Mouse (Mus musculus) yolk sac, embryonic 10.5 days (tissue): ENCODE results near the gene 1700122O11Rik.

Source experiments
- DNase-seq: peaks from one replicate; pipeline ENCODE4 v3.0.0-alpha.2; 2017; ENCODE audit warnings: low spot score

Gene 1700122O11Rik

GRCm38 (mm10) chr17:48027677-48028076 is 10.4 kb downstream of the 1700122O11Rik start:
- no peak for DNase-seq

- no peak for DNase-seq
These were observed 11.1 kb downstream of the 1700122O11Rik start for GRCm38 (mm10) chr17:48027019-48027418.

- no peak for DNase-seq
These were observed 14.0 kb downstream of the 1700122O11Rik start for GRCm38 (mm10) chr17:48024045-48024444.

GRCm38 (mm10) chr17:48019585-48019984 is 18.5 kb downstream of the 1700122O11Rik start:
- DNase-seq, result peak; percentile 91

- no peak for DNase-seq
These were observed 21.5 kb downstream of the 1700122O11Rik start for GRCm38 (mm10) chr17:48016566-48016965.

- no peak for DNase-seq
These were observed 25.5 kb downstream of the 1700122O11Rik start for GRCm38 (mm10) chr17:48012561-48012960.

- no peak for DNase-seq
These were observed 27.0 kb downstream of the 1700122O11Rik start for GRCm38 (mm10) chr17:48011105-48011504.

- no peak for DNase-seq
These were observed 27.8 kb downstream of the 1700122O11Rik start for GRCm38 (mm10) chr17:48010283-48010682.

GRCm38 (mm10) chr17:48005816-48006215 is 32.3 kb downstream of the 1700122O11Rik start:
- DNase-seq, result no peak

GRCm38 (mm10) chr17:48005091-48005490 is 33.0 kb downstream of the 1700122O11Rik start:
- peak; percentile 91 for DNase-seq

GRCm38 (mm10) chr17:48004619-48005018 is 33.5 kb downstream of the 1700122O11Rik start:
- DNase-seq, result no peak

- DNase-seq, result peak; percentile 81
These were observed 35.6 kb downstream of the 1700122O11Rik start for GRCm38 (mm10) chr17:48002486-48002885.

GRCm38 (mm10) chr17:48001586-48002361 is 36.3 kb downstream of the 1700122O11Rik start:
- peak; percentile 87 for DNase-seq

GRCm38 (mm10) chr17:48001157-48001556 is 36.9 kb downstream of the 1700122O11Rik start:
- DNase-seq, result no peak

- peak; percentile 81 for DNase-seq
These were observed 38.3 kb downstream of the 1700122O11Rik start for GRCm38 (mm10) chr17:47999812-48000211.

- DNase-seq, result no peak
These were observed 38.7 kb downstream of the 1700122O11Rik start for GRCm38 (mm10) chr17:47999403-47999802.

- no peak for DNase-seq
These were observed 40.3 kb downstream of the 1700122O11Rik start for GRCm38 (mm10) chr17:47997806-47998205.

- peak; percentile 1 for DNase-seq
These were observed 47.5 kb downstream of the 1700122O11Rik start for GRCm38 (mm10) chr17:47990392-47991123.

GRCm38 (mm10) chr17:47989951-47990378 is 48.1 kb downstream of the 1700122O11Rik start:
- DNase-seq, result peak; percentile 88

GRCm38 (mm10) chr17:47988811-47989210 is 49.3 kb downstream of the 1700122O11Rik start:
- no peak for DNase-seq

- DNase-seq, result peak; percentile 83
These were observed 50.0 kb downstream of the 1700122O11Rik start for GRCm38 (mm10) chr17:47988074-47988473.
